Mouse (Mus musculus): ENCODE results near the gene Acoxl. TPM values are rescaled to one million over a fixed set of nuclear protein-coding genes. Genes with fewer than 3 reads are reported as not detected.

Gene Acoxl
- polyA plus RNA-seq, 1 experiment from 2014 or later = 0.12 TPM

DNA sequence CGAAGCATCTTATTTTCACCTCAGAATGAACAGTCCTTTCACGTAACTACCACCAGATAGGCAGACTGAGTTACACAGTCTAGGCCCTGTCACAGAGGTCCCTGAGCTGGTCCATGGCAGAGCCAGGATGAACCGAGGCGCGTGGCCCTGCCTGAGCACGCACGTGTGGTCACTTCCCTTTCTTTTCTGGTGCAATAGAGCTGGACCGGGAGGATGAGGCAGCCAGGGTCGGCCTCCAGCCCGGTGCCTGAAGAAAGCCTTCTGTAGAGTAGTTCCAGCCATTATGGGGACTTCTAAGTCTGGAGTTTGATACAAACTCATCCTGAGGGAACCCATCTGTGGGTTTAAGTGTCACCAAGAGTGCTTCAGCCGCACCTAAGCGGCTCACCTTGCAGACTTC, 329.3 kb downstream of the Acoxl start:
- 91% methylated on average over 12 of the region's 12 CpGs for WGBS
- Histone ChIP-seq H3K4me1 (peaks cover 16% of the 10 kb centered on the region), H3K27ac (replicated peaks) (no peak overlapping the region), H3K4me2 (no peak overlapping the region), H3K9ac (no peak overlapping the region), H3K36me3 (no peaks in the 10 kb centered on the region), H3K27me3 (replicated peaks) (no peaks in the 10 kb centered on the region), H3K9me3 (no peaks in the 10 kb centered on the region), H3K4me3 (no peak overlapping the region)
- ATAC-seq (ENCODE audit: extremely low read depth, insufficient number of reproducible peaks, low FRiP score, low TSS enrichment) = no peak

DNA sequence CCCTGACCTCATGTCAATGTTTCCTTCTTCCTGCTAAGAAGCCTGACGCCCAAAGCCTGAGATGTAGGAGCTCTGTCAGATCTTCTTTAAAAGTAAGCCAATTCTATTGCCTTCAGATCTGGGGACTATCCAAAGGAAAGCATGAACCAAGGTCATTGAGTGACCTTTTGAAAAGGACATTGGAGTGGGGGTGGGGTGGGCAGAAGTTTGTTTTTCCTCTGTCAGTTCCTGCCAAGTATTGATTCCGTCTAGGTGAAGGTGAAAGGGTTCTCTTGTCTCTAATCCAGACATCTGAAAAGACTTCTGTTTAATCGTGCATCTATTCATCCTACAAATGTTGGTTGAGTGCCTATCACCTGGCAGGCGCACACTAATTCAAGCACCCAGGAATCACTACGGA, 330.8 kb downstream of the Acoxl start:
- no peaks in the 10 kb centered on the region for H3K27me3 ChIP-seq (replicated peaks)
- peaks cover 20% of the 10 kb centered on the region for H3K4me1 ChIP-seq
- no peak overlapping the region for H3K4me2 ChIP-seq
- no peaks in the 10 kb centered on the region for H3K9me3 ChIP-seq
- H3K9ac ChIP-seq = no peak overlapping the region
- no peak overlapping the region for H3K27ac ChIP-seq (replicated peaks)
- no peak for ATAC-seq (ENCODE audit: extremely low read depth, insufficient number of reproducible peaks, low FRiP score, low TSS enrichment)
- H3K36me3 ChIP-seq = no peaks in the 10 kb centered on the region
- WGBS = 68% methylated on average over 5 of the region's 5 CpGs
- H3K4me3 ChIP-seq = no peak overlapping the region

DNA sequence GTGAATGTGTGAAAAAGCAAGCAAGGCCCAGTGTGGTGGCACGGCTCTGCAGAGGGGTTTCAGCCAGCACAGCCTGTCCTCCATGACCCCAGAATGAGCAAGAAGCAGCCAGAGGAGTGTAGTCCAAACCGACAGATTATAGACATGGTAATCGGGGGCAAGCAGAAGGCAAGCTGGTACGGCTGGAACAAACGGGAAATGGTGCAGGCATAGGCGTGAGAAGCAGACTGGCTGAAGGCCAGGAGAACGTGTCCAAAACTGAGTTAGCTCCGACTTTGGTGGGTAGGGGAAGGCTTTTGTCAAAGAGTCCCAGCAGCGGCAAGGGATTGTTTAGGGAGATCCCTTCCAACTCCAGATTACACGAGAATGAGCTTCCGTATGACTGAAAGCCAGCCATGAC, 331.3 kb downstream of the Acoxl start:
- 66% methylated on average over 11 of the region's 11 CpGs for WGBS
- Histone ChIP-seq H3K9me3 (no peaks in the 10 kb centered on the region), H3K4me1 (peaks cover 23% of the 10 kb centered on the region), H3K27ac (replicated peaks) (no peak overlapping the region), H3K27me3 (replicated peaks) (no peaks in the 10 kb centered on the region), H3K4me2 (no peak overlapping the region), H3K9ac (no peak overlapping the region), H3K4me3 (no peak overlapping the region), H3K36me3 (no peaks in the 10 kb centered on the region)
- ATAC-seq (ENCODE audit: extremely low read depth, insufficient number of reproducible peaks, low FRiP score, low TSS enrichment) = no peak

DNA sequence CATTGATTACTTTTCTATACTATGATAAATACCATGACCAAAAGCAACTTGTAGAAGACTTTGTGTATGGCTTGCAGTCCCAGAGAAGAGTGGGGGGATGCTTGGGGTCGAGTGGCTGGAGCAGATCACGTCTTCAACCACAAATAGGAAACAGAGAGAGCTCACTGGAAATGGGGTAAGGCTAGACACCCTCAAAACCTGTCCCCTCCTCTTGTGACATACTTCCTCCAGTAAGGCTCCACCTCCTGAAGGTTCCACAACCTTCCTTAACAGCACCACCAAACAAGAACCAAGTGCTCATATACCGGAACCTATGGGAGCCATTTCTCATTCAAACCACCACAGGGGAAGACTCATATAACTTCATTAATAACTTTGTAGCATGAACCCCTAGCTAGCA, 331.9 kb downstream of the Acoxl start:
- no peaks in the 10 kb centered on the region for H3K36me3 ChIP-seq
- H3K4me3 ChIP-seq = no peak overlapping the region
- H3K27me3 ChIP-seq (replicated peaks) = no peaks in the 10 kb centered on the region
- no peak overlapping the region for H3K4me2 ChIP-seq
- no peaks in the 10 kb centered on the region for H3K9me3 ChIP-seq
- H3K9ac ChIP-seq = no peak overlapping the region
- no peak overlapping the region for H3K27ac ChIP-seq (replicated peaks)
- 95% methylated on average over 3 of the region's 3 CpGs for WGBS
- H3K4me1 ChIP-seq = peaks cover 26% of the 10 kb centered on the region
- ATAC-seq (ENCODE audit: extremely low read depth, insufficient number of reproducible peaks, low FRiP score, low TSS enrichment) = no peak

DNA sequence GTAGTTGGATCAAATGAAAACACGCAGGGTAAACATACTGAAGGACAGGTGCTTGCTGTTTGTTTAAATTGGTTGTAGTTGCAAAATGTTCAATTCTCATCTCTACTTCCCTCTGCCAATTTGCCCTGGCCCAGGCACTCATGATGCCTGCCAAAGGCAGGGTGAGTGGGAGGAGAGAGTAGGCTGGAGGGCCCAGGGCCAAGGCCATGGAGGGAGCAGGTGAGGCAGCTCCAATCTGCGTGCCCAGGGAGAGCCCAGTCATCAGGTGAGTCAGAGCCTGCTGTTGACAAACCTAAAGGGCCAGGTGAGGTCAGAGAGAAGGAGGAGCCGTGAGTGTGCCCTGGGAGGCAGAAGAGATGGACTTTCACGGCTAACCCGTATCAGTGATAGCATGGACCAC, 333.6 kb downstream of the Acoxl start:
- Histone ChIP-seq H3K4me1 (peaks cover 31% of the 10 kb centered on the region), H3K4me3 (no peak overlapping the region), H3K9me3 (no peaks in the 10 kb centered on the region), H3K36me3 (no peaks in the 10 kb centered on the region), H3K27ac (replicated peaks) (no peak overlapping the region), H3K27me3 (replicated peaks) (no peaks in the 10 kb centered on the region), H3K4me2 (no peak overlapping the region), H3K9ac (no peak overlapping the region)
- 90% methylated on average over 5 of the region's 5 CpGs for WGBS
- ATAC-seq (ENCODE audit: extremely low read depth, insufficient number of reproducible peaks, low FRiP score, low TSS enrichment) = no peak

Small RNA genes within 50 kb of the gene (microRNA-seq; reads per million reads assigned to microRNA genes)
- gene Gm22411 = not detected

Other genes starting within 250 kb of the Acoxl start
- gene Mal, start 182.2 kb upstream of the Acoxl start, polyA plus RNA-seq (2015; fragmentation: Nextera tagmentation; extraction: Ambion mirVana) = 1.6 and 2.0 TPM in 2 replicates
- gene Mall, start 108.9 kb upstream of the Acoxl start, polyA plus RNA-seq (2015; fragmentation: Nextera tagmentation; extraction: Ambion mirVana) = 5.4 and 5.9 TPM in 2 replicates
- gene Nphp1, start 50.0 kb upstream of the Acoxl start, polyA plus RNA-seq (2015; fragmentation: Nextera tagmentation; extraction: Ambion mirVana) = 14.9 and 16.4 TPM in 2 replicates
- gene Mtln, start 46.4 kb upstream of the Acoxl start, polyA plus RNA-seq (2015; fragmentation: Nextera tagmentation; extraction: Ambion mirVana) = 43.2 and 45.1 TPM in 2 replicates
- 40.6 and 43.4 TPM in 2 replicates for gene Bub1, start 7.0 kb upstream of the Acoxl start, polyA plus RNA-seq (2015; fragmentation: Nextera tagmentation; extraction: Ambion mirVana)

Measured in heart, embryonic 13.5 days (tissue).